Mouse (Mus musculus): ENCODE measurements around the gene Txndc12.

Txndc12 gene

DNA sequence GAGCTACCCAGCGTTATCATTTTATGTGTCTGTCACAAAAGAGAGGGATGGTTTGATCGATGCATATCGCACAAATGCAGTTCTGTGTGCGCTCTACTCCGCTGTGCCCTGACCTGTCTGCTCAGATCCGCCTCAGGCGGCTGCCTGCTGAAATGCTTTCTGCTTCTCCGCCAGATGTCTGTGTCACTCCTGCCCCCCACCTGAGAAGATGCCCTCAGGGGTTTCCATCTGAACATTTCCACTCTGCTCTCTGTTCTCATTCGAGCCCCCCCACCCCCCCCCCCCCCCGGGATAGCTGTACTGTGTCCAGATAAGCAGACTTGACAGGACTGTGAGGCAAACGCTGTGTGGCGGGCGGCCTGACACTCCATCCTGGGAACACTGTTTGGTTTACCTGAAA lies 49.4 kb downstream of the Txndc12 start:
- Histone ChIP-seq H3K27me3 (ENCODE audit: control insufficient read depth, insufficient read depth, low read length, poor library complexity, severe bottlenecking) (no peaks in the 10 kb centered on the region), H3K36me3 (ENCODE audit: control insufficient read depth, insufficient read depth, low read length, poor library complexity, severe bottlenecking) (no peaks in the 10 kb centered on the region)
- no peak for DNase-seq (ENCODE audit: low read depth, low spot score)

DNA sequence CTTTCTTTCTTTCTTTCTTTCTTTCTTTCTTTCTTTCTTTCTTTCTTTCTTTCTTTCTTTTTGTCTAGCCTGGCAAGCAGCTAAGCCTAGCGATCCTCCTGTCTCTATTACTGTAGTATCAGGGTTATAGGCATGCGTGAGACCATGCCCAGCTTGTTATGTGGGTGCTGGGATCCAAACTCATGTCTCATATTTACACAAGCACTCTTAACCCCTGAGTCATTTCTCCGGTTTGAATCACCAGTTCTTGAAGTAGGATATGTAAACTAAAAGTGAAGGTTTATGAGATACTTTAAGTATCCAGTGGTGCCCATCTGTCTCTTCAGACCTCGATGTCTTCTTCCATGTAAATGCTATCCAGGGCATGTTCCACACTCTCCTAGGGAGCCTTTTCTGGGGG lies 53.1 kb downstream of the Txndc12 start:
- no peaks in the 10 kb centered on the region for H3K36me3 ChIP-seq (ENCODE audit: control insufficient read depth, insufficient read depth, low read length, poor library complexity, severe bottlenecking)
- DNase-seq (ENCODE audit: low read depth, low spot score): no peak
- H3K27me3 ChIP-seq (ENCODE audit: control insufficient read depth, insufficient read depth, low read length, poor library complexity, severe bottlenecking): no peaks in the 10 kb centered on the region

DNA sequence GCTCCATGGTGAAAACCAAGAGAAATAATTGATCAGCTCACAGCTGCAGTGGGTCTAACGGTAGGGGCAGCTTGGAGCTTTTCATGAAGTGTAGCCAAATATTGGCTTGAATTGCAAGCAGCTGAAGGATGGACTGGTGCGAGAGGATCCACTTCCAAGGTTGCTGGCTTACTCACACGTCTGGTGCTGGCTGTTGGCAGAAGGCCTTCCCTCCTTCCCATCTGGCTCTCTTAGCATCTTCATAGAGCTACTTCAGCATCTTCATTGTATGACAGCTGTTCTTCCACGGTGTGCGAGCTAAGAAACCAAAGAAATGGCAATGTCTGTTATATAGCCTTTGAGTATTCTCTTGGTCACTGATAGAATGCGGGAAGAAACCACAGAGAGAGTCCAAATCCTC lies 56.5 kb downstream of the Txndc12 start:
- Histone ChIP-seq H3K36me3 (ENCODE audit: control insufficient read depth, insufficient read depth, low read length, poor library complexity, severe bottlenecking) (no peaks in the 10 kb centered on the region), H3K27me3 (ENCODE audit: control insufficient read depth, insufficient read depth, low read length, poor library complexity, severe bottlenecking) (no peaks in the 10 kb centered on the region)
- no peak for DNase-seq (ENCODE audit: low read depth, low spot score)

DNA sequence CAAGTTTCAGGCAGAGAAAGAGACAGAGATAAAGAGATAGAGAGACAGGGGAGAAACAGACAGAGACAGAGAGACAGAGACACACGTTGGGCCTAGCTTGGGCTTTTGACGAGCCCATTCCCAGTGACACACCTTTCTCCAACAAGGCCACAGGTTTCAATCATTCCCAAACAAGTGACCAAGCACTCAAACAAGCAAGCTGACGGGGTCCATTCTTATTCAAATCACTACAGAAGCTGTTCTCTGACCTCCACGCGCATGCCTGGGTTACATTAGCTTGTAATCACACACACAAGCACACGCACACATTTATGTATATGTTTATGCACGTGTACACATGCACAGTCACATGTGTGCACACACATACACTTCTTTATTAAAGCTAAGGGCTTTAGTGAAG lies 66.0 kb downstream of the Txndc12 start:
- Histone ChIP-seq H3K36me3 (ENCODE audit: control insufficient read depth, insufficient read depth, low read length, poor library complexity, severe bottlenecking) (no peaks in the 10 kb centered on the region), H3K27me3 (ENCODE audit: control insufficient read depth, insufficient read depth, low read length, poor library complexity, severe bottlenecking) (no peaks in the 10 kb centered on the region)
- no peak for DNase-seq (ENCODE audit: low read depth, low spot score)

DNA sequence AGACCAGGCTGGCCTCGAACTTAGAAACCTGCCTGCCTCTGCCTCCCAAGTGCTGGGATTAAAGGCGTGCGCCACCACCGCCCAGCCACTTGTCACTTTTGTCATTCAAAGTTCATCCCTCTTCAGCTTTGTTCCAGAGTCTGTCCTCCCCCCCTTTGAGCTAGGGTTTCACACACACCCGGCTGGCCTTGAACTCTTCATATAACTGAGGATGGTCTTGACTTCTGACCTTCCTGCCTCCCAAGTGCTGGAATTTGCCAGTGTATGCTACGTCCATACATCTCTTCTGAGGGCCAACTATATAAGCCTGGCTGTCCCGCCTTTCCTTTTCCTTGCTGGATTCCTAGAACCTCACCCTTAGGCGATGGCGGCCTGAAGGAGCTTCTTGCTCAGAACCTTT lies 68.5 kb downstream of the Txndc12 start:
- no peak for DNase-seq (ENCODE audit: low read depth, low spot score)
- Histone ChIP-seq H3K36me3 (ENCODE audit: control insufficient read depth, insufficient read depth, low read length, poor library complexity, severe bottlenecking) (no peaks in the 10 kb centered on the region), H3K27me3 (ENCODE audit: control insufficient read depth, insufficient read depth, low read length, poor library complexity, severe bottlenecking) (no peaks in the 10 kb centered on the region)

DNA sequence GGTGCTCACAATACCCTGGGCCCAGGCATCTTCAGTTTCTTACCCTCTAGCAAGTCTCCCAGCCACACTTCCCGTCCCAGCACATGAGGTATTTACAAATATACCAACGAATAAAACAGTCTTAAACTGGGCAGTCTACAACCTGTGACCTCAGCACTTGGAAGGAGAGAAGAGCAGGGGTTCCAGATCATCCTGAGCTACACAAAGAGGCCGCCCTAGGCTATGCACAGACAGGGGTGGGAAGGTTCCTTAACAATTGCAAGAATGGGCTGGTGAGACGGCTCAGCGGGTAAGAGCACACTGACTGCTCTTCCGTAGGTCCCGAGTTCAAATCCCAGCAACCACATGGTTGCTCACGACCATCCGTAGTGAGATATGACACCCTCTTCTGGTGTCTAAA lies 68.9 kb downstream of the Txndc12 start:
- no peaks in the 10 kb centered on the region for H3K27me3 ChIP-seq (ENCODE audit: control insufficient read depth, insufficient read depth, low read length, poor library complexity, severe bottlenecking)
- no peak for DNase-seq (ENCODE audit: low read depth, low spot score)
- H3K36me3 ChIP-seq (ENCODE audit: control insufficient read depth, insufficient read depth, low read length, poor library complexity, severe bottlenecking): no peaks in the 10 kb centered on the region

DNA sequence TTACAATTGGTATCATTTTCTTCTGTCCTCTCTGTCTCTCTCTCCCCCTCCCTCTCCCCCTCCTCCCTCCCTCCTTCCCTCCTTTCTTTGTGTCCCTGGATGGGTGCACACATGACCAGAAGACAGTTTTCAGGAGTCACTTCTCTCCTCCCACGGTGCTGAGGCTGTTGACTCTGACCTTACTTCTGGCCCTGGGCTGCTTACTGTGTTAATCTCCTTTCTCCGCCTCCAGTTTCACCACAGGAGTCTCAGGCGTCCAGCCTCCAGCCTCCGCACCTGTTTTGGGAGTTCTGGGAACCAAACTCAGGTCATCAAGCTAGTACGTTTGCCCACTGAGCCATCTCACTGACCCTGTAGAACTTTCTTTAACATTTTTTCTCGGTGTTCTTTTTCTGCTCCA lies 69.7 kb downstream of the Txndc12 start:
- DNase-seq (ENCODE audit: low read depth, low spot score): no peak
- Histone ChIP-seq H3K36me3 (ENCODE audit: control insufficient read depth, insufficient read depth, low read length, poor library complexity, severe bottlenecking) (no peaks in the 10 kb centered on the region), H3K27me3 (ENCODE audit: control insufficient read depth, insufficient read depth, low read length, poor library complexity, severe bottlenecking) (no peaks in the 10 kb centered on the region)

DNA sequence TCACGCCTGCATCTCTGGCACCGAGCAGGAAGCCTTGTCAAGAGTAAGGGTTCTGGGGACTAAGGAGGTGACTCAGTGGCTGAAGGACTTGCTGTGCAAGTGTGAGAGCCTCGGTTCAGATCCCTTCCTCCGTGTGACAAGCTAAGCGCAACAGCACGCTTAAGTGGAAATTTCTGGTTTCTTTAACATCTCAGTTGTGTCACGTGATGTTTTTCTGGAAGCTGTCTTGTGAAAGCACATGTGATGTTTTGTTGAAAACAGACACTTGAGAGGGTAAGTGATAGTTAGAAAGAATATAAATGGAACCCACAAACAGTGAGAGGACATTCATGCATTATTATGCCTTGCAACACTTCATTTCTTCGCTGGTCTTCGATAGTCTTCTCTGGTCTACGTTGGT lies 70.4 kb downstream of the Txndc12 start:
- no peaks in the 10 kb centered on the region for H3K27me3 ChIP-seq (ENCODE audit: control insufficient read depth, insufficient read depth, low read length, poor library complexity, severe bottlenecking)
- peak; percentile 4 for DNase-seq (ENCODE audit: low read depth, low spot score)
- H3K36me3 ChIP-seq (ENCODE audit: control insufficient read depth, insufficient read depth, low read length, poor library complexity, severe bottlenecking): no peaks in the 10 kb centered on the region

DNA sequence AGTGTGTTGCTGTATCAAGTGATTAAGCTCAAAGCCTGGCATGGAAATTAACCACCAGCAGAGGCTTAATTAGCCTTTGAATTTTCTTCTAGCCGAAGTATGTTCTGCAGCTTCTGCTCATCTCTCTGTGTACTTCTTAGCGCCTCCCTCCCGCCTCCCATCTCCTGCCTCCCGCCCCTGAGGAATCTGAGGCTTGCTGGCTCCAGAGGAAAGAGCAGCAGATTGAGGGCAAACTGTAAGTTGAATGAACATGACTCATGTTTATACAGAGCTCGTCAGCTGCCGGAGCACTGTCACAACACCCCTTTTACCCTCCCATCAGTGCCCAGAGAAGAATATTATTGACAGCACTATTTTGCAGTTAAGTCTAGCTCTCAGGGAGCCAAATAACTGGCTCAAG lies 71.5 kb downstream of the Txndc12 start:
- H3K27me3 ChIP-seq (ENCODE audit: control insufficient read depth, insufficient read depth, low read length, poor library complexity, severe bottlenecking): no peaks in the 10 kb centered on the region
- DNase-seq (ENCODE audit: low read depth, low spot score): no peak
- no peaks in the 10 kb centered on the region for H3K36me3 ChIP-seq (ENCODE audit: control insufficient read depth, insufficient read depth, low read length, poor library complexity, severe bottlenecking)

DNA sequence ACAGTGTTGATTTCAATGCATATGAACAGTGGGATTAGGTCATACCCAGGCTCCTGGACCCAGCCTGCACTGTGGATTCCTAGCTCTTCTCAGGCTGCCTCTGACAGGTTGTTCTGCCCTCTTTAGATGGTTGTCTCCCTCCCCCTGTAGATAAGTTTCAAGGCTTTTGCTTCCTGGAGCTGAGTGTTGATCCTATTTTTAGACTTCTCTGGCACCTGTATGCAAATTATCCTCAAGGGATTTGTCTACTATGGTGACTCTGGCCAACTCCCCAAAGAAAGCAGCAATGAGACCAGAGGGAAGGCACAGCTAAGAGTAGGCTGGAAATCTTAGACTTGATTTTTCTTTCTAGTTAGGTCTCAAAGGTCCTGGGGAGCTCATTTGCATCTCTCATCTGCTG lies 73.1 kb downstream of the Txndc12 start:
- DNase-seq (ENCODE audit: low read depth, low spot score): peak; percentile 20

DNA sequence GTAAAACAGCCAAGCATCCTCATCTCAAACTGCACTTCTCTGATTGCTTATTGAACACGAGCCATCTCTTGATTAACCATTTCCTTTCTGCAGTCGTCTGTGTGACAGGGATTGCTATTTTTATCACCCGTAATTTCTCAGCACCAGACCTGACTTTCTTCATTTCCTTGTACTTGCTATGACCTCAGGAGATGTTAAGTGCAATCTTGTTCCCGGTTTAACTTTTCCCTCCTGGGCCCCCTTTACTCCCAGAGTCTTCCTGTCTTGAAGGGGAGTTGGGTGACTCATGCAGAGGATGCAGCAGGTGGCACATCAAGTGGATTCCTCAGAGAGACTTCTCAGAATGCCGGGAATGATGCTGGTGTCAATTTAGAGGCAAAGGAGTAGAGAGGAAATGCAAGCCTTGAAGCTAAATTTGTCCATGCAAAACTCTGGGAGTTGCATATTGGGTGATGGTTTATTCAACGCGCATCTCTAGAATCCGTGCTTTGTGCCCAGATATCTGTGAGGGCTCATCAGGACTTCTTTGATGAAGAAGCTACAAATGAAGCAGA lies 75.5 kb downstream of the Txndc12 start:
- no peak for DNase-seq (ENCODE audit: low read depth, low spot score)
- H3K36me3 ChIP-seq (ENCODE audit: control insufficient read depth, insufficient read depth, low read length, poor library complexity, severe bottlenecking): no peaks in the 10 kb centered on the region
- no peaks in the 10 kb centered on the region for H3K27me3 ChIP-seq (ENCODE audit: control insufficient read depth, insufficient read depth, low read length, poor library complexity, severe bottlenecking)

More for the DNA sequence above, 73.1 kb downstream of the Txndc12 start:
- no peaks in the 10 kb centered on the region for H3K27me3 ChIP-seq (ENCODE audit: control insufficient read depth, insufficient read depth, low read length, poor library complexity, severe bottlenecking)
- no peaks in the 10 kb centered on the region for H3K36me3 ChIP-seq (ENCODE audit: control insufficient read depth, insufficient read depth, low read length, poor library complexity, severe bottlenecking)

All from splenic B cell, adult 2 months (primary cell).